Mouse (Mus musculus) v-Abl transformed pro-B cells (cell line): ENCODE data around the gene Kcp.

ENCODE experiments used
- in situ Hi-C, 2 experiments: fragments of 400-800 bp; cut with MboI; formaldehyde crosslinking; loops; one replicate each; pipeline ENCODE4 v1.15.1; 2025; ENCODE audit not compliant: unreplicated experiment in 2 of 2

The Kcp gene

DNA sequence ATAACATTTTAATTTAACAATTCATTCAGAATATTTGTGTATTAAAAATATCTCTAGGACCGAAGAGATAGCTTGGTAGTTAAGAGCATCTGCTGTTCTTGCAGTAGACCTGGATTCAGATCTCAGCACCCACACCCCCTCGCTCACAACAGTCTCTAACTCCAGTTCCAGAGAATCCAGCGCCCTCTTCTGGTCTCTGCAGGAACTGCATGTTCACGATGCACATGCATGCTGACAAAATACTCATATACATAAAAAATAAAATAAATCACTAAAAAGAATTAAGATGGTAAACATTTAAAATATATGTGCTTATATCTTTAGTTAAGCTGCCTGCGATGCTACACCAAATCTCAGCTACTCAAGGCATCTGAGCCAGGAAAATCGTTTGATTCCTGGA, 17.5 kb upstream of the Kcp start:
- in situ Hi-C loops, result loop anchor here in 1 of 2 experiments (5.0 kb wide), 2 partner anchors 58 to 82 kb away; partner anchors contain the start of genes Atp6v1f and Tnpo3

DNA sequence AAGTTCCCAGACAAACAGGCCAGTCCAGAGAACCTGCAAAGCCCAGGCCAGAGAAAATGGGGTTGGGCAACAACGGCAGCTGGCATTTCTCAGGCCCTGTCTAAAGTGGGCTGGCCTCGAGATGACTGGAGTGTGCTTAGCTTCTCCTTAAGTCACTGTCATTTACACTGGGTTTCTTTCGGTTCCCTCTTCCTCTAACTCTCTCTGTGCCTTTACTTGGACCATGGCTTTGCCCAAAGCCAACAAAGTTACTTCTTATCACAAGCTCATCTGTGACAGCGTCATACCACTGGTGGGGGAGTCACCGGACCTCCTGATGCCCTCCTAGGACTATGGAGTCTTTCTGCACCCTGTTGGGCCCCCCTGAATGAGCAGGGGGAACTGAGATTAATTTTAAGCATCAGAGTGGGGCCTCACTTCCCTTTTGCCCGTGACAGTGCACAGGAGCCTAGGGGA, 16.3 kb upstream of the Kcp start:
- in situ Hi-C loops, result no loop called here

DNA sequence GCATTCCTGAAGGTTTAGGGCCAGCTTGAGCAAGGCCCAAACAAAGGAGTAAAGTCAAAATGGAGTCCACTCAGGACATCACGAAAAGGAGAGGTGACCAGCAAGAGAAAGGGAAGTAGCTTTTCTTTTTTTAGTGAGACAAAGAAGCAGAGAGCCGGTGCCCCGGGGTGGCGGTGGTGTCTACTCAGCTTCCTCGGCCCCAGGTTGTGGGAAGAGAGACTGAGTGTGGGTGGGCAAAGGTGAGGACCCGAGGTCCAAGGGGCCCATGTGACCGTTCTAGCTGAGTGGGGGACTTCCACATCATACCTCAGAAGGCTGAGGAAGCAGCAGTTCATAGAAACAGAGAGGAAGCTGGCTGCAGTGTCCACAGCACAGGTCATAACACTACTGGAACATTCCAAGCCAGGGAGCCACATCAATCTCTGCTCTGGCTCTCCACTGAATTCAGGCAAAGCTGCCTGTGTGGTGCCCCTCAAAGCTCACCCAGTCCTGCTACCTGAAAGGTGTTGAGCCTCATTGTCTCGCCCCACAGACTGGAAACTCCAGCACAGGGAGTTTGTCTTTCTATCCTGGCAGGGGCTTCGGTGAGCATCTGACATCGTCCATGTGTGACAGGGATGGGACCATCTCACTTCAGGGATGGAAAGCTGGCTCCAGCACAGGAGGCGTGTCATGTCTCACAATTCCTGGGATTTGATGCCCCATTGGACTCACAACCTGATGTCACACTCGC, 15.7 kb upstream of the Kcp start:
- in situ Hi-C loops, result no loop called here

DNA sequence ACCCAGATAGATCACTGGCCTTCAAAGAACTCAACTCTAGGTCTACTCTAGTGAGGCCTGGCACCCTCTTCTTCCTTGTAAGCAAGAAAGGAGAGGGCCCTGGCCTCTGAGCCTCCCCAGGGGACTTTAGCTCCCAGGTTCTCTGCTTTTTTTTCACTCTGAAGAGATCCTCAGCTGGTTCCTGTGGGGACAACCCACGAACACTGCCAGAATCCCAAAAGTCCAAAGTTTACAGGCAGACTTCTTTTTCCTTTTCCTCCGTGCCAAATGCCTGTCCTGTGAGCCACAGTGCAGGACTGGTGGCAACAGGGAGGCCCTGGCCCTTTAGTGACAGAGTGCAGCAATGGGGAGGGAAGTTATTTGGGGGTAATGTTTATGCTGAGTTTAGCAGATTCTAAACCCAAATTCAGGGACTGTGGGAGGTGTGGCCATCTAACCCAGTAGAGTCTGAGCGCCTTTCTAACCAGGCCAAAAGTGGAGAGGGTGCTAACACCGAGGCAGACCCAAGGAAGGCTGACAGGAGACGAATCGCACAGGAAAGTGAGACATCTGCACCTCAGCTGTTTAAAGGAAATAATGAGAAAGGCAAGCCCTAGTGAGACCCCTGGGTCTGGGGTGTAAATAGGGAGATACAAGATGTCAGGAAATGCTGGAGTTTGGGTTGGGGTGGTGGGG, 15.0 kb upstream of the Kcp start:
- in situ Hi-C loops, result no loop called here

DNA sequence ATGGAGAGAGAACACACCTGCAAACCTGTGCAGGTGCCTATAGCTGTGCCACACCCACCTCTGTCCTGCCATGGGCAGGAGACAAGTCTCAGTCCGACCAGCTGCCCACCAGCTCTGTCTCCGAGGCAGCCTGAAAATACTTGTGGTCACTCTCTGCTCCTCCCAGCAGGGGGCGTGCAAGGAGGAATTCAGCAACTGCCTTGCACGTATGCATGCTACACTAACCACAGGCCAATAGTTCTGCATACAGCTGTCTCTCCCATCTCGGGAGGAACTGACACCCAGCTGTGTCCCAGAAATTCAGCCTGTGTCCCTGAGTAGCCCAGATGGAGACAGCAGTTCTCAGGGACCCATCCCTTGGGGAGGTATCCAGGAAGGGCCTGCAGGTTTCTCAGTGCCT, 9.4 kb upstream of the Kcp start:
- in situ Hi-C loops, result no loop called here

DNA sequence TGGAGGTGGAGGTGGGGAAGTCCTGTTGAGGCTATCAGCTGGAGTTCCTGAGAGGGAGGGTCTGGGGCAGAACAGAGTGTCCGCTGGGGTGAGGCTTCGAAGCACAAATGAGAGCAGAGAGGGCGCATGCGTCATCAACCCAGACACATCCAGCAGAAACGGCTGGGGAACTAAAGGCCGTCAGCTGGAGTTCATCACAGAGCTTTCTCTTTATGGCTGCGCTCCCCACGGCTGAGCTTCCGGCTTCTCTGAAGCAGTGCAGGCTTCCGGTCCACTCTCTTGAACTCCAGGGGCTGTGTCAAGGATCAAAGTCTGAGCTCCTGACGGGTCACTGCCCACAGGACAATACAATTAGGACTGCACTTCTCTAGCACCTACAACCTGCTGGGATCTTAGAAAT, 5.5 kb upstream of the Kcp start:
- in situ Hi-C loops, result no loop called here

DNA sequence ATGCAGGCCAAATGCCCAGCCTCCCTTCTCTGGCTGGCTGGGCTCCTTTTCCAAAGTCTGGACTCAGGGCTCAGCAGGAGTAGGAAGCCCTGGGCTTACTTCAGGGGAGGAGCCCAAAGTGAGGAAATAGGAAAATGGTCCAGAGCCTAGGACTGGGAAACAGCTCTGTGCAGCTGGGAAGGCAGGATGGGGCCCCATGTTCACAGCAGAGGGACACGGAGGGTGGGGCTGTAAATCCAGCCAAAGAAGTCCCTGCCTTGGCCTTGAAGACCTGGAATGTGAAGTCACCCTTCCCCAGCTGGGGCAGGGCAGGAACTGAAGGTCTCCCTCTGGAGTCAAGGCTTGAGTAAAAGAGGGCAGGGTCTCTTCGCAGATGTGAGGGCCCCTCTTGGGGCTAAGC, 1.3 kb upstream of the Kcp start:
- in situ Hi-C loops, result loop anchor here in 1 of 2 experiments (10.0 kb wide), 1 partner anchor 136 kb away; no protein-coding TSS in a partner anchor

DNA sequence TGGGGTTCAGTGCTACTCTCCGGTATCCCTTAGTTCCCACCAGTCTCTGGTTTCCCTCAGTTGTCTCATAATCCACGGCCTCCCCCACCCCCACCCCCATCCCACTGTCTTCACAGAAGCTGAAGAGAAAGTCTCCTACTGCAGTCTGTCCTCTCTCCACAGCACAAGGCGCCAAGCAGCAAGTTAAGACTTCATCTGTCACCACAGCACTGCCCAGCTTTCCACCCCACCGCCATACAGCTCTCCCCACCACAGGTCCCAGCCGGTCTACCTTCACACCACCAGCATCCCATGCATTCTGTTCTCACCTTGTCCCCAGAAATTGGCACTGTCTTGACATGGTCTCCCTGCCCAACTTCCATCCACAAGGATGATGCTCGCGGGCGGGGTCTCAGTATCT, 918 bp downstream of the Kcp start:
- in situ Hi-C loops, result loop anchor here in 1 of 2 experiments (10.0 kb wide), 1 partner anchor 138 kb away; no protein-coding TSS in a partner anchor

DNA sequence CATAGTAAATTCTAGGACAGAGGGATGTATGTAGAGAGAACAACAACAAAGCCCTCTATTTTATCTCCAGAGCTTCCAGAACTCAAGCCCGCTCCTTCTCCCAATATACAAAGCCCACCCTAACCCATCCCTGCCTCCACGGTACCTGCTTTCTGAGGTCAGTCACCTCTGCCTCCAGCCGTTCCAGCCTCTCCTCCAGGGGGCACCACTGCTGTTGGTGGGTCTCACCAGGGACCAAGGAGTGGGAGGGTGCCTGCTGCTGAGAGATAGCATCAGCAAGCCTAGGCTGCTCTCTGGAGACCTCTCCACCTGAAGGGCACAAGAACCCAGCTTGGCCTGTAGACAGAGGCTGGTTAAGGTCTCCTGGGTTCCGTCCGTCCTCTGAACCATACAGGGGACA, 2.3 kb downstream of the Kcp start:
- in situ Hi-C loops, result loop anchor here in 1 of 2 experiments (10.0 kb wide), 1 partner anchor 139 kb away; no protein-coding TSS in a partner anchor

DNA sequence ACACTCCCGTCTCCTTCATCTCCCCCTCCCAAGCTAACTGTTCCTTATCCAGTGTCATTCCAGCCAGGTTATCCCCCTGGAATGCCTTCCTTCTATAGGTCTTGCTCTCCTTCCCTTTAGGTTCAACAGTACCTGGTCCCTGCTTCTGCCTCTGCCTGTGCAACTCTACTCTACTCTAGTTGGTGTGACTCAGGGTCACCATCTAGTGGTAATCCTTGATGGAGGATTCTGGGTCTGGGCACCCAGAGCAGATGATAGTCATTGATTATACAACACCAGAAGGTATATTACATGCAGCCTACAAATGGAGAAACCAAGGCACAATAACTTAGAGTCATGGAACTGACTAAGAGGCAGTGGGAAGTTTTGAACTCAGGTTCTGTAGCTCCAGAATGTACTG, 6.2 kb downstream of the Kcp start:
- in situ Hi-C loops, result loop anchor here in 1 of 2 experiments (10.0 kb wide), 1 partner anchor 143 kb away; no protein-coding TSS in a partner anchor

DNA sequence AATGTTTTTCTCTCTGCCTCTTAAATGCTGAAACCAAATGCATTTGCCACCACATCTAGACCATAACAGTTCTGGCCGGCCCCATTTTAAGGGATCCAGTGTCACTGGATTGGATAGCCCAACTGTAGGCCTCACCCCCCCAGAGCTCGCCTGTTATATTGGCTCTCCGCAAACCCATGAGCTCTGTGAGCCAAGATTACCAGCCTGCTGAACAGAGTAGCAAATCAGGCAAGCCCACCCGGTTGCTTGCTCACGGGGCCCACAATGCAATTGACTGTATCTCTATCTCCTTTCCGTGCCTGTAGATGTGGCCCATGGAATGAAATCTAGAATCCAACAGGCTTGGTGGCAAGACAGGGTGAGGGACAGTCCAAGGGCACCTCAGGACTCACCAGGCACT, 6.9 kb downstream of the Kcp start:
- in situ Hi-C loops, result loop anchor here in 1 of 2 experiments (10.0 kb wide), 1 partner anchor 144 kb away; no protein-coding TSS in a partner anchor

DNA sequence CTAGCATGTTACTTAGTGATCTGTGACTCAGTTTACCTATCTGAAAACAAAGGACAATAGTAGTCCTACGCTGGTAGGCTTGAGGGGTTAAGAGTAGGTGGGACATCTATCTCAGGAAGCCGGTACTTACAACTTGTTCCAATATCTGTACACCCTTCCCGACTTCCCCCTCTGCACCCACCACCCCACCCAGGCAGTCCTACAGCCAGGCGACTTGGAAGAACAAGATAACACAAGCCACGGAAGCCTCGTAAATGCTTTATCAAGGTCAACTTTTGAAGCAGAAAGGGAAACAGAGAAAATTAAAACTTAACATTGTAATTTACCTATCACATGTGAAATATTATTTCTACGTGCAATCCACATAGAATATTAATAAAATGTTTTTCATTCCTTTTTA, 7.6 kb downstream of the Kcp start:
- in situ Hi-C loops, result loop anchor here in 1 of 2 experiments (10.0 kb wide), 1 partner anchor 145 kb away; no protein-coding TSS in a partner anchor

DNA sequence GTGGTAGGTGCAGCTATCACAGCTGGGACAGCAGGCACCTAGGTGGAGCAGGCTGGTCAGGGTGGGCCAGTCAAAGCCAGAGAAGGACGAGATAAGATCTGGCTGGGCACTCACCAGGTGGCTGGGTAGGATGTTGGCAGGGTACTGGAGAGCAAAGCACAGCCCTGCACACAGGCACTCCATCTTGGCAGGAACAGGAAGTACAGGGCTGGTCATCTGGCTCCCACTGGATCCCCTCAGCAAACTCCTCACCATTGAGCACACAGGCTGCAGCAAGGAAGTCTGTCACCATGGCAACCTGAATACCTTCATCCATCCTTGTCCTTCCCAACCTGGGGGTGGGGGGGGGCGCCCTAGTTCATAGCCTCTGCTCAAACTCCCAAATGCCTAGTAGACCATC, 10.0 kb downstream of the Kcp start:
- in situ Hi-C loops, result loop anchor here in 1 of 2 experiments (25.0 kb wide), 1 partner anchor 335 kb away; the partner anchor contains the start of gene Rbm28

DNA sequence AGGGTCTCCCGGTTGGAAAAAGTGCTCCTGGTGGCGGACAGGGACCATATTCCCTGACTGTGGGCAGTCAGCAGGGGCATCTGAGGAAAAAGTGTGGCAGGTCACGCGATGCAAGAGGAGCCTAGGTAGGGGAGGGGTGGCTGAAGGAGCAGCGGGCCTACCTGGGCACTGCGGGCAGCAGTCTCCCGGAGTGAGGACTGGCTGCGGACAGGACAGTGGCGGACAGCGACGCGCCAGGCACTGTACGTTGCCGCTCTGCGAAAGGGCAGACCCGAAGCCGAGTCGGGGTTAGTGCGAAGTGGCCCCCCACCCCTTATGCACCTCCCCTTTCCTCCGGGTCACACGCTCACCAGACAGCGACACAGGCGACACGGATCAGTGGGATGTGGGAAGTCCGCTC, 11.5 kb downstream of the Kcp start:
- in situ Hi-C loops, result loop anchor here in 1 of 2 experiments (25.0 kb wide), 1 partner anchor 334 kb away; the partner anchor contains the start of gene Rbm28

DNA sequence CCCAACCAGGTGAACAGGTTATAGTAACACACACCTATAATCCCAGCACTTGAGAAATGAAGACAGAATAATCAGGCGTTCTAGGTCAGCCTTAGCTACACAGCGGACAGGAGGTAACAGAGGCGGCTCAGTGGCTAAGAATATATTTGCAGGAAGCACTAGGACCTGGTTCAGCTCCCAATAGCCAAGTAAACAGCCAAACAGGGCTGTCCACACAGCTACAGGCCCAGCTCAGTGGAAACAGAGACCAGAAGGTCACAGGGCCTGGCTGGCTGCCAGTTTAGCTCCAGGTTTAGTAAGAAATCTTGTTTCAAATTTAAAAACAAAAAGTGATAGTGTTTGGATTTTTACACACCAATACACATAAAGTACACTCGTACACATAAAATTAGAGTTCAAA, 13.7 kb downstream of the Kcp start:
- in situ Hi-C loops, result loop anchor here in 1 of 2 experiments (25.0 kb wide), 1 partner anchor 332 kb away; the partner anchor contains the start of gene Rbm28

DNA sequence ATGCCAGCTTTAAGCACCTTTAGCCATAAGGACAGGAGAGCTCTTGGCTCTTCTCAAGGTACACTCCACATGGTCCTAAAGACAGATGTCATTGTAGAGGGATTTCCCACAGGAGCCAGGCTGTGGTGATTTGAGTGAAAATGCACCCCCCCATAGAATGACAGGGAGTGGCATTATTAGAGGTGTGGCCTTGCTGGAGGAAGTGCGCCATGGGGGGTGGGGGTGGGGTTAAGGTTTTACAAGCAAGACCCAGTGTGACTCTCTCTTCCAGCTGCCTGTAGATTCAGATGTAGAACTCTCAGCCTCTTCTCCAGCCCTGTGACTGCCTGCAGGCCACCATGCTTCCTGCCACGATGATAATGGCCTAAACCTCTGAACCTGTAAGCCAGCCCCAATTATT, 21.8 kb downstream of the Kcp start:
- in situ Hi-C loops, result loop anchor here (5.0 to 25.0 kb wide), 2 partner anchors 319 to 324 kb away; partner anchors contain the start of gene Rbm28 (in 2 of the 2)

DNA sequence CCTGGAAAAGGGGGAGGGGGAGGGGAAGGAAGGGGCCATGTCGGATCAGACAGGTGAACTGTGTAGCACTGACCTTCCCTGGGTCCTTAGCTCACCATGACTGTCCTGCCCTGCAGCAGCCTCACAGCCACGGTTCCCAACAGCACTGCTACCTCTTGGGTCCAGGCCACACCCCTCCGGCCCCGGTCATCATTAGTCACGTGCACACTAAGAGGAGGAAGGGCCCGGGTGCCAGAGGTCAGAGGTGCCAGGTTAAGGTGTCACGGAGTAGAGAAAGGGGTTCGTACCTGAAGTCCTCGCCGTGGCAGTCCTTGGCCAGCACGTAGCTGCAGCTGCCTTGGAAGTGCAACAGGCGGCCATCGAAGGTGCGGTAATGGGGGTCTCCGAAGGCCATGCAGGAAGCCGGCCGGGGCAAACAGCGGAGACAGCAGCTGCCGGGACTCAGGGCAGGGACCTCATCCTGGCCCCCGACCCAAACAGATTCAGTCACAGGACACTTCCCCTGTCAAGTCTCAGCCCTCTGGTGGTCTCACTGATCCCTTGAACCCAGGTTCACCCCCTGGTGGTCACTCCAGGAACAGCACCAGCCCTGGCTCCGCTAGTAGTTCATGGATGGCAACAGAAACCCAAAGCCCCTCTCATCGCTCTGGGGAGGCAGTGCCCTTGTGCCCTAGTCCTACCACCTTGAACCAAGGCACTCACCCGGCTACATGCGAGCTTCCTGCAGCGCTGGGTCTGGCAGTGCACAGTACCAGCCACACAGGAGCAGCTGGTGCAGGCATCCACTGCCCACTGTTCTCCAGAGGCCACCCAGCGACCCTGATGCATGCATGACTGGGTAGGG, 22.8 kb downstream of the Kcp start:
- in situ Hi-C loops, result loop anchor here (5.0 to 25.0 kb wide), 2 partner anchors 318 to 323 kb away; partner anchors contain the start of gene Rbm28 (in 2 of the 2)

DNA sequence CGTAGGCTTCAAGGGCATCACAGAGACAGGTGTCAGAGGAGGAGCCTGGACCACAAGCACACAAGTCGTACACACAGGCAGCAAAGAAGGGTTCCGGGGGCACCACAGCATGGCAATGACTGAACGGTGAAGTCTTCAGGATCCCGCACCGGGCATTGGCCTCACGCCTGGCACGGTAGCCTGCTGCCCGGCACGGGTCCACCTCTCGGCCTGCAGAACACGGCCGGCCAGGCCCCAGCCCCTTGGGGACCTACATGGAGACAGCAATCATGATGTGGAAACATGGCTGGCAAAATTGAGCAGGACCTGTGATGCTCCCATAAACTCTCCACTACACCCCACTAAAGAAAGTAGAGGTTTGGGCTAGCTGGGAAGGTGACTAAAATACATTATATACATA, 25.1 kb downstream of the Kcp start:
- in situ Hi-C loops, result loop anchor here in 1 of 2 experiments (25.0 kb wide), 1 partner anchor 320 kb away; the partner anchor contains the start of gene Rbm28

DNA sequence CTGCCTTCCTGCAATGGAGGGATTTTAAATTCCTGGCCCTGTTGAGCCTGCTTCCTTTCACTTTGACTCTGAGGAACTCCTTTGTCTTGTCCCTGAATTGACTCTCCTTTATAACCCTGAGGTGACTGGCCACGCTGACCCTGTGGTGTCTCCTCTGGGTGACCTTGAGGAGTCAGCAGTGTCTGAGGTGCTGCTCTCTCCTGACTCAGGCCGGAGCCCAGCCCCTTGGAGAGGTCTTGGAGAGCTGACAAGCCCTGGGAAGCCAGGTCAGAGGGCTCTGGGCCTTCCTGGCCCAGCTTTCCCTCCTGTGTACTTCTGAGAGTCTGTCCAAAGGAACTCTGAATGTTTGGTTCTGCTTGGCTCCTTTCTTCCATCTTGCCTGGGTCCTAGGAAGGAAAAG, 33.0 kb downstream of the Kcp start:
- in situ Hi-C loops, result loop anchor here in 1 of 2 experiments (25.0 kb wide), 1 partner anchor 312 kb away; the partner anchor contains the start of gene Rbm28
